Comparison of ENCODE assay signal across 9 mouse cellular contexts in the genomic region with DNA sequence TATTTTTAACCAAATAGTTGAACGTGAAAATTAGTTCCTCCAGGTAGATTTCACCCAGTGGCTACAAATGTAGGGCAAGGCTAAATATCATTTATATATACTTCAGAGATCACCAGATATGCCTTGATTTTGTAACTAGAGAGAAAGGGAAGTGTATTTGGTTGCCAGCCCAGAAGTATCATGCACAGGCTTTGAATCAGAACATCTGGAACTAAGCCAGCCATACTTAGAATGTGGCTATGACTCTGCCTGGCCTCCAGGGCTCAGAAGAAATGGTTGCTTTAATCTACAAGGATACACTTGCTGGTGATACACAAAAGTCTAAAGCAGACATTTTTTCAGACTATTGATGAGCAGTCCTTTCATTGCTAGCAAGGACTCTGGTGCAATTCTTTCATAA.
DNase-seq lines count a peak whose midpoint lies in the region.
"Had no signal": no experiment of that assay in that cellular context is flagged by ENCODE, and none has a peak within 500 bp of the region (broad histone marks: within the 10 kb centered on the region; RNA-seq: fewer than 3 reads in every experiment).

No protein-coding gene starts in this region.

- DNase-seq in cerebellum, postnatal 10 days = peak; percentile 15 to 63
- DNase-seq in cerebellum, adult 11 months = no peak
- peak; percentile 28 for DNase-seq in kidney, adult 9 months
- DNase-seq in kidney, postnatal 25 days = no peak
- peak; percentile 93 for DNase-seq in 3T3-L1 (ENCODE audit: low read depth, low spot score)
- peak; percentile 60 for DNase-seq in brain, adult 2 months (ENCODE audit: low read depth, low spot score)
- DNase-seq in embryo, embryonic 11 days = no peak
- DNase-seq in spleen, adult 12 weeks (ENCODE audit: low spot score) = no peak
- DNase-seq: thymus, adult 18-20 months had no signal

Comparison
In these comparisons a context has a peak if more than half of its experiments do, and no peak if none do; other contexts are left out.
1. DNase-seq: peak in cerebellum, postnatal 10 days (2 of 2), kidney, adult 9 months (single experiment), 3T3-L1 (single experiment) and brain, adult 2 months (single experiment); none in cerebellum, adult 11 months (single experiment), kidney, postnatal 25 days (0 of 2), embryo, embryonic 11 days (single experiment) and spleen, adult 12 weeks (single experiment).